Mouse (Mus musculus): ENCODE results near the gene Apoa2. TPM values are rescaled to one million over a fixed set of nuclear protein-coding genes. Genes with fewer than 3 reads are reported as not detected.

The Apoa2 gene
- polyA plus RNA-seq, 1 experiment, result not detected

DNA sequence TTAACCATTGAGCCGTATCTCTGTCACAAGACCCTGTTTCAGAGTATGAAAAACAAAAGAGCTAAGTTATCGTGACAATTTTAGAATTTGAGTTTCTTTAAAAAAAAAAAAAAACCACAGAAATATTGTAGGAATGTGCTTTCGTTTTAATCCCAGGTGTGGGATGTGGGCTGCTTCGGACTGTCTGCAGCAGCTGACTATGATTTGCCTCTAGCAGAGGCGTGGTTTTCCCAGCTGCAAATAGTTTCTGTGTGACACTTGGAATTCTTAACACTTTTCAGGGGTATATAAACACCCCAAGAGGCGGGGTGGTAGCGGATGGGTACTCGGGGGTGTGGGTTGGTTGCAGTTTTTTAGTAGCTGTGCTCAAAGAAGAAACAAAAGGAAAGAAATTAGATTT lies 20.5 kb downstream of the Apoa2 start:
- no peak for TF ChIP-seq GATA1 (IDR thresholded peaks at IDR 0.05; ENCODE audit: low read length)

GRCm38 (mm10) chr1:171246709-171247452 lies 22.0 kb downstream of the Apoa2 start:
- no peak for TF ChIP-seq GATA1 (IDR thresholded peaks at IDR 0.05; ENCODE audit: low read length)

GRCm38 (mm10) chr1:171247453-171247841 lies 22.6 kb downstream of the Apoa2 start:
- no peak for TF ChIP-seq GATA1 (IDR thresholded peaks at IDR 0.05; ENCODE audit: low read length)

DNA sequence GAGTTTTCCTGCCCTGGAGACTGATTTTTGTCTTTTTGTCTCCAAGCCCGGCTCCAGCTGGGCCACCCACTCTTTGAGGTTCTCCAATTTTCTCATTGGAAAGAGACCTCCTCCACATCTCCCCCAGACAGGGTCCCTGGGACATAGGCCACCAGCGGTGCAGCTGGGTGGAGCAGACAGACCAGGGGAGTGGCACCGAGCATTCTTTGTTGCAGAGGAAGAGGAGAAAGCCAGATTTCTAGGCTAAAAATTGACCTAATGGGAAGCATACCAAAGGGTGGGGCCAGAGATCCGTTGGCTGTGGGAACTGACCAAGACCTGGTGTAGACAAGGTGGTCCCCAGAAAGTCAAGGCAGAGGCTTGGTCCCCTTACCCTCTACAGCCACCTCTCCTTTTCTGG lies 23.1 kb downstream of the Apoa2 start:
- TF ChIP-seq GATA1 (IDR thresholded peaks at IDR 0.05; ENCODE audit: low read length), result no peak

- TF ChIP-seq GATA1 (IDR thresholded peaks at IDR 0.05; ENCODE audit: low read length), result no peak
Observed at GRCm38 (mm10) chr1:171248386-171249226, 23.8 kb downstream of the Apoa2 start.

DNA sequence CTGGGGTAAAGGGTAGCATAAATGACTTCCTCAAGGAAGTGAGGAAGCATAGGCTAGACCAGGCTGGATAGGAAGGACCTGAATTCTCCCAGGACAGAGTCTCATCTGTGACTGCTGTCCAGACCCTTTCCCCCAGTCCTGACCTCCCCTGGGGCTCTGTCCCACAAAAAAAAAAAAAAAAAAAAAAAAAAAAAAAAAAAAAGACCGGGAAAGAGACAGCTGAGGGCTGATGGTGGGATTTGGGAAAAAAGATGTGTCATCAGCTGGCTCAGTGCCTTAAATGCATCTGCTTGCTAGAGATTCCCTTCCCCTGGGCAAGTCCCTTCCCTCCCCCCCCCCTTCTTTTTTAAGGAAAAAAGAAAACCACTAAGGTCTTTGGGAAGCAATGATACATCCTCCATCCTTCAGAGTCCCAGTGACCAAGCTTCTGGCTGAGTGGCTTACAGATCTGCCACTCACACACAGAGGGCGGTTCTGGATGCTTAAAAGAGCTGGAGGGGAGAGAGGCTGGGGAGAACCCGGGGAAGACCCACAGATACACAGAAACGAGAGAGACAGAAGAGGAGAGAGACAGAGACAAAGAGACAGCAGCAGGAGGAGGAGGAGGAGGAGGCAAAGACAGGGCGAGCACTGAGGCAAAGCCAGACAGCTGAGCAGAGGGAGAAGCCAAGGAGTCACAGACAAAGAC lies 25.2 kb downstream of the Apoa2 start, which contains the start of gene Adamts4:
Gene Adamts4 (plus strand): TSS at position 509 of the 688 bp plus-strand sequence.
- TF ChIP-seq GATA1 (IDR thresholded peaks at IDR 0.05; ENCODE audit: low read length), result no peak

GRCm38 (mm10) chr1:171250680-171251593 lies 26.1 kb downstream of the Apoa2 start, which contains the start of gene Ndufs2:
Gene Ndufs2, minus strand, starts transcription at chr1:171251388.
- TF ChIP-seq GATA1 (IDR thresholded peaks at IDR 0.05; ENCODE audit: low read length), result no peak

DNA sequence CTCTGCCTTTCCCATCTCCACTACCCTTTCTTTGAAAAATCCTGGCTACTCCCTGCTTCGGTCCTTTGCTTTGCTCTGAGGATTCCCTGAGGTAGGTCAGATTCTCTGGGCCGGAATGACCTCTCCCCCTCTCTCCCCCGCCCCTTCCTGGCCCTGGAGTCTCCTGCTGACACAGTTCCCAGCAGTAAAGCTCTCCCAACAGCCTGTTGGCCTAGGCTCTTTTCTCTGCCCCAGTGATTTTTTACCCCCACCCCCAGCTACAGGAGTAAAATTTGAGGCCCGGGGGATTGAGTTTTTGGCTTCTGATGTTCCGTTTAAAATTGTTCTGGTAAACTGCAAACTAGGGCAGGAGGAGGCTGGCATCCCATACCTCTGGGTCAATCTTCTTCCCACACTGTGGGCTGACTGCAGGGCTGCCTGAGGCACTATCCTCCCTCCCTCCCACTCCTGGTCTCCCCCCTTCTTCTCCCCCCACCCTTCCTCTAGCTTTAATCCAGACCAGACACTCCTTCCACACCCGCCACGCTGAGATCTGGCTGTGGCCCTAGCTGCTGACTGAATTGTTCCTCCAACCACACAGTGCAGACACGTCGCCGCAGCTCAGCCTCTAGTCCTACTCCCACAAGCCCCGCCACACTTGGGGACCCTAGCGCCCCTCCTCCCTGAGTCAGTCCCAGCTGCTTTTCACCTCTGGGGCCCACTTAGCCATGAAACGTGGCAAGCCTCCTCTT lies 26.9 kb downstream of the Apoa2 start:
- no peak for TF ChIP-seq GATA1 (IDR thresholded peaks at IDR 0.05; ENCODE audit: low read length)

GRCm38 (mm10) chr1:171252415-171252814 lies 27.6 kb downstream of the Apoa2 start:
- no peak for TF ChIP-seq GATA1 (IDR thresholded peaks at IDR 0.05; ENCODE audit: low read length)

GRCm38 (mm10) chr1:171256095-171256818 lies 31.4 kb downstream of the Apoa2 start:
- TF ChIP-seq GATA1 (IDR thresholded peaks at IDR 0.05; ENCODE audit: low read length), result no peak

DNA sequence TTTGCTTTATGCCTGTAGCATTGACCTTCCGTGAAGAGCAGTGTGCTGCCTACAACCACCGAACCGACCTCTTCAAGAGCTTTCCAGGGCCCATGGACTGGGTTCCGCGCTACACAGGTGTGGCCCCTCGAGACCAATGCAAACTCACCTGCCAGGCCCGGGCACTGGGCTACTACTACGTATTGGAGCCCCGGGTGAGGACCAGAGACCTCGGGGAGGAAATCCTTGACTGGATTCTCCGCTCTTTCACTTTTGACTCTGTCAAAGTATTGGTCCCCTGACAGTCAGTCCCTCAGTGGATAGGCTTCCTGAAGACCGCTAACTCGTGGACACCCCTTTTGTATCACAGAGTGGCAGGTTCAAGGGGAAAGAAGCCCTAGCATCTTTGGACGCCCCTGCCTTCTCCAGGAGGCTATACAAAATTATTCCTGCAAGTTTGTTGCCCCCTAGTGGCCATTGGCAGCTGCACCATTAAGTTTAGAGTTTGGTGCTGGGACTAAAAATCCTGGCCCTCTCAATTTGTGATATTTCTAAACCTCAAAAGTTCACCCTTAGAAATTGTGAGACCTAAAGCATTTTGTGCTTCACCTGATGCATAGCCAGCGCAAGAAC lies 32.2 kb downstream of the Apoa2 start:
- no peak for TF ChIP-seq GATA1 (IDR thresholded peaks at IDR 0.05; ENCODE audit: low read length)

- TF ChIP-seq GATA1 (IDR thresholded peaks at IDR 0.05; ENCODE audit: low read length), result no peak
Observed at GRCm38 (mm10) chr1:171257781-171258180, 32.9 kb downstream of the Apoa2 start.

GRCm38 (mm10) chr1:171258921-171259320 lies 34.1 kb downstream of the Apoa2 start:
- TF ChIP-seq GATA1 (IDR thresholded peaks at IDR 0.05; ENCODE audit: low read length), result no peak
